Mouse (Mus musculus) heart, embryonic 12.5 days (tissue): ENCODE measurements around the gene Gm9507. TPM values are rescaled to one million over a fixed set of nuclear protein-coding genes. Genes with fewer than 3 reads are reported as not detected.
A peak's percentile ranks its signal among the peaks of the same experiment; 100 is the strongest.
"Not testable (repeated sequence)": the region's sequence is repeated elsewhere in the genome, so short reads cannot be mapped to it uniquely, and the experiment has no call there.

Experiments
- ATAC-seq: fragments of 200-750 bp; cut with Nextera tagmentation; 2 replicates; pipeline ENCODE4 v1.8.0; 2017; ENCODE audit warnings: moderate TSS enrichment, moderate library complexity; ENCODE audit not compliant: insufficient number of reproducible peaks, low FRiP score
- H3K27ac ChIP-seq: fragments of 300-500 bp; sonication (generic); 2 replicates; pipeline ENCODE4 v1.5.1; 2016; ENCODE audit warnings: mild to moderate bottlenecking, moderate library complexity; ENCODE audit not compliant: poor library complexity, severe bottlenecking
- H3K27me3 ChIP-seq: fragments of 300-500 bp; sonication (generic); replicated peaks from 2 replicates; pipeline ENCODE4 v1.6.1; 2016; ENCODE audit warnings: mild to moderate bottlenecking, moderate library complexity
- H3K36me3 ChIP-seq: fragments of 300-500 bp; sonication (generic); 2 replicates; pipeline ENCODE4 v1.6.1; 2016; ENCODE audit warnings: mild to moderate bottlenecking, moderate library complexity
- H3K4me1 ChIP-seq: fragments of 300-500 bp; sonication (generic); replicated peaks from 2 replicates; pipeline ENCODE4 v1.6.1; 2016; ENCODE audit warnings: mild to moderate bottlenecking
- H3K4me2 ChIP-seq: fragments of 300-500 bp; sonication (generic); 2 replicates; pipeline ENCODE4 v1.6.1; 2016; ENCODE audit warnings: mild to moderate bottlenecking, moderate library complexity
- H3K4me3 ChIP-seq: fragments of 300-500 bp; sonication (generic); 2 replicates; pipeline ENCODE4 v1.5.1; 2016; ENCODE audit warnings: mild to moderate bottlenecking
- H3K9ac ChIP-seq: fragments of 300-500 bp; sonication (generic); 2 replicates; pipeline ENCODE4 v1.6.1; 2016; ENCODE audit warnings: mild to moderate bottlenecking, moderate library complexity
- H3K9me3 ChIP-seq: fragments of 300-500 bp; sonication (generic); replicated peaks from 2 replicates; pipeline ENCODE4 v1.6.1; 2016; ENCODE audit warnings: mild to moderate bottlenecking, moderate library complexity
- WGBS: fragments of 180-500 bp; shearing (Covaris S2); methylation state at CpG from one replicate; pipeline ENCODE4 v1.1.7; 2016; 5-methylcytosine and 5-hydroxymethylcytosine counted together
- polyA plus RNA-seq: library from polyadenylated mRNA; unstranded; fragments of >200 nt; fragmentation: Nextera tagmentation; extraction: Ambion mirVana; gene quantifications from 2 replicates; pipeline ENCODE4 v1.2.1, GENCODE M21; 2016

Gene Gm9507
- polyA plus RNA-seq, 1 experiment from 2014 or later, result not detected

- H3K4me2 ChIP-seq, H3K27me3 ChIP-seq, H3K4me3 ChIP-seq, ATAC-seq, H3K36me3 ChIP-seq, H3K27ac ChIP-seq, H3K4me1 ChIP-seq, H3K9me3 ChIP-seq, H3K9ac ChIP-seq: not testable (repeated sequence)
- 40% methylated on average over 1 of the region's 1 CpGs for WGBS
Measured at GRCm38 (mm10) chr10:77771225-77771624, 40.4 kb downstream of the Gm9507 start, which contains the start of gene Gm3238. TSS of gene Gm3238 (minus strand) at chr10:77771325.

GRCm38 (mm10) chr10:77769727-77770126 lies 41.9 kb downstream of the Gm9507 start:
- Histone ChIP-seq H3K27me3 (no peaks in the 10 kb centered on the region), H3K27ac (no peak overlapping the region), H3K9ac (no peak overlapping the region), H3K9me3 (0 out of 2 replicates have a peak, but pooled peaks cover 3% of the 10 kb centered on the region), H3K4me3 (no peak overlapping the region), H3K4me1 (0 out of 2 replicates have a peak, but pooled peaks cover 6% of the 10 kb centered on the region), H3K36me3 (no peaks in the 10 kb centered on the region), H3K4me2 (no peak overlapping the region)
- 82% methylated on average over 1 of the region's 1 CpGs for WGBS
- ATAC-seq, result peak; percentile 22; the same call in 1 of the 2 replicates

Other genes with a start within 250 kb of the Gm9507 start
- gene Pttg1ip, start 230.1 kb downstream of the Gm9507 start, polyA plus RNA-seq, result 103 and 104 TPM in 2 replicates
- 177 and 184 TPM in 2 replicates for gene Sumo3, start 205.7 kb downstream of the Gm9507 start, polyA plus RNA-seq
- 14.5 TPM in 1 of 2 replicates, not detected in the other for gene Gm49325, start 205.6 kb downstream of the Gm9507 start, polyA plus RNA-seq
- 69.5 and 72.8 TPM in 2 replicates for gene Ube2g2, start 189.6 kb downstream of the Gm9507 start, polyA plus RNA-seq
- not detected in 2 replicates for gene Tspear, start 125.3 kb downstream of the Gm9507 start, polyA plus RNA-seq
- gene Gm19402, start 121.1 kb downstream of the Gm9507 start, polyA plus RNA-seq, result not detected in 2 replicates
- gene Gm9508, start 114.6 kb downstream of the Gm9507 start, polyA plus RNA-seq, result not detected in 2 replicates
- gene Gm10272, start 105.2 kb downstream of the Gm9507 start, polyA plus RNA-seq, result not detected in 2 replicates
- gene Gm10024, start 100.4 kb downstream of the Gm9507 start, polyA plus RNA-seq, result not detected in 2 replicates
- not detected in 2 replicates for gene Gm10142, start 96.0 kb downstream of the Gm9507 start, polyA plus RNA-seq
- not detected in 2 replicates for gene Krtap12-1, start 91.2 kb downstream of the Gm9507 start, polyA plus RNA-seq
- gene Gm10100, start 85.4 kb downstream of the Gm9507 start, polyA plus RNA-seq, result not detected in 2 replicates
- not detected in 2 replicates for gene Gm18596, start 69.2 kb downstream of the Gm9507 start, polyA plus RNA-seq
- gene Gm9736, start 60.5 kb downstream of the Gm9507 start, polyA plus RNA-seq, result not detected in 2 replicates
- gene Gm3233, start 52.2 kb downstream of the Gm9507 start, polyA plus RNA-seq, result not detected in 2 replicates
- gene Gm3238, start 40.5 kb downstream of the Gm9507 start, polyA plus RNA-seq, result not detected in 2 replicates
- not detected in 2 replicates for gene Gm7138, start 34.9 kb downstream of the Gm9507 start, polyA plus RNA-seq
- gene Gm3250, start 29.3 kb downstream of the Gm9507 start, polyA plus RNA-seq, result not detected in 2 replicates
- gene Gm7137, start 23.6 kb downstream of the Gm9507 start, polyA plus RNA-seq, result not detected in 2 replicates
- gene Gm9639, start 16.8 kb downstream of the Gm9507 start, polyA plus RNA-seq, result not detected in 2 replicates
- not detected in 2 replicates for gene Gm19668, start 12.7 kb downstream of the Gm9507 start, polyA plus RNA-seq
- gene Gm2696, start 2.8 kb upstream of the Gm9507 start, polyA plus RNA-seq, result not detected in 2 replicates
- gene Krtap10-4, start 15.3 kb upstream of the Gm9507 start, polyA plus RNA-seq, result not detected in 2 replicates
- not detected in 2 replicates for gene Krtap10-10, start 24.1 kb upstream of the Gm9507 start, polyA plus RNA-seq
- gene Gm36176, start 35.0 kb upstream of the Gm9507 start, polyA plus RNA-seq, result not detected in 2 replicates
- not detected in 2 replicates for gene Gm10318, start 41.0 kb upstream of the Gm9507 start, polyA plus RNA-seq
- not detected in 2 replicates for gene Gm3285, start 50.1 kb upstream of the Gm9507 start, polyA plus RNA-seq
- 1.9 and 2.1 TPM in 2 replicates for gene Lrrc3, start 90.7 kb upstream of the Gm9507 start, polyA plus RNA-seq
- 0.19 and 0.32 TPM in 2 replicates for gene Trpm2, start 158.7 kb upstream of the Gm9507 start, polyA plus RNA-seq
- gene 1810043G02Rik, start 166.7 kb upstream of the Gm9507 start, polyA plus RNA-seq, result 14.8 and 15.6 TPM in 2 replicates
- 220 and 226 TPM in 2 replicates for gene Pfkl, start 198.2 kb upstream of the Gm9507 start, polyA plus RNA-seq
- not detected in 2 replicates for gene Dnmt3l, start 230.1 kb upstream of the Gm9507 start, polyA plus RNA-seq
- 0.42 TPM in 1 of 2 replicates, not detected in the other for gene Aire, start 231.8 kb upstream of the Gm9507 start, polyA plus RNA-seq